Mouse (Mus musculus) urinary bladder, adult 2 months (tissue): ENCODE measurements around the gene Picalm. TPM values are rescaled to one million over a fixed set of nuclear protein-coding genes. Genes with fewer than 3 reads are reported as not detected.
A peak's percentile ranks its signal among the peaks of the same experiment; 100 is the strongest.

Experiments used
- DNase-seq: peaks from one replicate; pipeline ENCODE4 v3.0.0; 2022; ENCODE audit warnings: low spot score
- polyA plus RNA-seq: library from polyadenylated mRNA; depleted of rRNA; stranded (reverse); fragments of >200 nt; gene quantifications from 2 replicates; pipeline ENCODE4 v1.2.3, GENCODE M21; 2012; rRNA removed

Gene Picalm
- polyA plus RNA-seq, result 148 and 156 TPM in 2 replicates

- DNase-seq, result peak; percentile 97
These were observed at the start of gene Picalm for GRCm38 (mm10) chr7:90129732-90130392. Gene Picalm (plus strand): TSS chr7:90130213.

- no peak for DNase-seq
These were observed 46.2 kb upstream of the Picalm start for GRCm38 (mm10) chr7:90083799-90084198.

- no peak for DNase-seq
These were observed 45.5 kb upstream of the Picalm start for GRCm38 (mm10) chr7:90084531-90084930.

GRCm38 (mm10) chr7:90085713-90086112, 44.3 kb upstream of the Picalm start:
- DNase-seq, result no peak

- no peak for DNase-seq
These were observed 43.2 kb upstream of the Picalm start for GRCm38 (mm10) chr7:90086821-90087220.

GRCm38 (mm10) chr7:90090996-90091395, 39.0 kb upstream of the Picalm start:
- no peak for DNase-seq

GRCm38 (mm10) chr7:90091756-90092155, 38.3 kb upstream of the Picalm start:
- DNase-seq, result no peak

GRCm38 (mm10) chr7:90092452-90093450, 37.3 kb upstream of the Picalm start:
- no peak for DNase-seq

GRCm38 (mm10) chr7:90095097-90095496, 34.9 kb upstream of the Picalm start:
- DNase-seq, result no peak

GRCm38 (mm10) chr7:90095766-90096372, 34.1 kb upstream of the Picalm start:
- DNase-seq, result no peak

GRCm38 (mm10) chr7:90096609-90097008, 33.4 kb upstream of the Picalm start:
- no peak for DNase-seq

GRCm38 (mm10) chr7:90098253-90098652, 31.8 kb upstream of the Picalm start:
- no peak for DNase-seq

GRCm38 (mm10) chr7:90099248-90099647, 30.8 kb upstream of the Picalm start:
- no peak for DNase-seq

- no peak for DNase-seq
These were observed 29.3 kb upstream of the Picalm start for GRCm38 (mm10) chr7:90100614-90101160.

- DNase-seq, result no peak
These were observed 13.9 kb upstream of the Picalm start for GRCm38 (mm10) chr7:90116100-90116499.

- no peak for DNase-seq
These were observed 9.9 kb upstream of the Picalm start for GRCm38 (mm10) chr7:90120106-90120505.

- no peak for DNase-seq
These were observed 5.0 kb upstream of the Picalm start for GRCm38 (mm10) chr7:90124991-90125390.

GRCm38 (mm10) chr7:90128631-90129200, 1.3 kb upstream of the Picalm start:
- DNase-seq, result no peak

- DNase-seq, result no peak
These were observed 712 bp upstream of the Picalm start for GRCm38 (mm10) chr7:90129271-90129731.

- DNase-seq, result no peak
These were observed 725 bp downstream of the Picalm start for GRCm38 (mm10) chr7:90130501-90131375.

GRCm38 (mm10) chr7:90131376-90131651, 1.3 kb downstream of the Picalm start:
- no peak for DNase-seq
